24 mouse cellular contexts compared by ENCODE assay signal in the genomic region with DNA sequence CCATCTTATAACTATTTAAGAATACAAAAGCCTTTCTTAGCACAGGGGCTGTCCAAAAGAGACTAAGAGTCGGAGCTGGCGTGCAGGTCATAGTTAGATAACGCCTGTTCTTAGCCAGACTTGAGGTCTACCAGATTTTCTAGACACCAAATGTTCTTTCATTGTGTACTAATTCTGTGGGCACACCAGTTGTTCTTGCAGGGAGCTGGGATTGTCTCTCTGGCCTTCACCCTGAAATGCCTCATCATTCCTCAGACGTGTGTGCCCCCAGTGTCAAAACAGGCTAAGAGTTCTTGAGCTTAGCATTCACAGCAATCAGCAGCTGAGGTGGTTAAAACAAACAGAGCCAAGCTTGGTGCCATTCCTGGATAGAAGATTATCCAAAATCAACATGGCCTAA. TPM values are rescaled to one million over a fixed set of nuclear protein-coding genes. Genes with fewer than 3 reads are reported as not detected.
DNase-seq lines count a peak whose midpoint lies in the region; ATAC-seq and TF ChIP-seq lines count a peak whose summit lies in the region.
"Had no signal": no experiment of that assay in that cellular context is flagged by ENCODE, and none has a peak within 500 bp of the region (broad histone marks: within the 10 kb centered on the region; RNA-seq: fewer than 3 reads in every experiment).

No protein-coding gene starts in this region.

- H3ac ChIP-seq in myocyte (ENCODE audit: control insufficient read depth, insufficient read length) = no peak overlapping the region

- TF ChIP-seq CTCF in heart, postnatal 0 days (IDR thresholded peaks at IDR 0.05; ENCODE audit: low read depth) = no peak
- no peak for TF ChIP-seq CTCF in liver, adult 2 months (IDR thresholded peaks at IDR 0.05; ENCODE audit: low read depth, low read length)

- H3K4me1 ChIP-seq in heart, postnatal 0 days (ENCODE audit: control insufficient read depth, insufficient read depth) = peaks cover 10% of the 10 kb centered on the region; the same call in 1 of the 2 replicates
- peaks cover 56% of the 10 kb centered on the region for H3K4me1 ChIP-seq in liver, adult 2 months (ENCODE audit: control insufficient read depth, insufficient read depth, low read length)
- H3K4me1 ChIP-seq in liver, embryonic 12.5 days = peaks cover 4% of the 10 kb centered on the region; the same call in 1 of the 2 replicates

- H3K9ac ChIP-seq in heart, postnatal 0 days (replicated peaks; ENCODE audit: low read depth, low read length) = no peak overlapping the region
- no peak overlapping the region for H3K9ac ChIP-seq in liver, adult 2 months (ENCODE audit: low read depth, low read length)
- no peak overlapping the region for H3K9ac ChIP-seq in liver, embryonic 12.5 days
- H3K9ac ChIP-seq: embryonic facial prominence, embryonic 13.5 days; forebrain, embryonic 12.5 days; forebrain, embryonic 15.5 days; hindbrain, embryonic 12.5 days; hindbrain, embryonic 15.5 days had no signal

- no peak for TF ChIP-seq POLR2A in liver, adult 2 months (IDR thresholded peaks at IDR 0.05; ENCODE audit: extremely low read depth, insufficient read depth, low read length)
- TF ChIP-seq POLR2A in myocyte (IDR thresholded peaks at IDR 0.05; ENCODE audit: insufficient read length, low read depth) = no peak

- no peak for ATAC-seq in heart, postnatal 0 days (ENCODE audit: insufficient read depth, low read depth)
- no peak for ATAC-seq in liver, embryonic 12.5 days
- ATAC-seq: activated CD4-positive, CD25-positive, alpha-beta regulatory T cell, adult 4 months; forebrain, embryonic 15.5 days had no signal

- peak; percentile 20 for DNase-seq in adrenal gland, adult 2 months
- DNase-seq in adrenal gland, postnatal 14 days = no peak
- DNase-seq in heart, postnatal 0 days (ENCODE audit: low spot score) = no peak
- no peak for DNase-seq in heart, adult 18-20 months
- no peak for DNase-seq in liver, adult 2 months (ENCODE audit: extremely low read depth, low read depth, low spot score)
- DNase-seq: adrenal gland, postnatal 10 days; cerebellum, adult 11 months; cerebellum, adult 2 months; cerebellum, postnatal 10 days; cerebellum, postnatal 36 days; embryo, embryonic 11 days; gastrocnemius, postnatal 25 days; heart, adult 2 months had no signal

- peak overlapping the region; percentile 6; the same call in 1 of the 2 replicates for H3K27ac ChIP-seq in heart, postnatal 0 days (ENCODE audit: low read depth)
- H3K27ac ChIP-seq in liver, adult 2 months (replicated peaks; ENCODE audit: insufficient read depth, low read depth, low read length) = peak overlapping the region; percentile 76
- H3K27ac ChIP-seq in liver, embryonic 12.5 days = no peak overlapping the region
- H3K27ac ChIP-seq: embryonic facial prominence, embryonic 10.5 days; embryonic facial prominence, embryonic 13.5 days; forebrain, embryonic 12.5 days; forebrain, embryonic 15.5 days; heart, adult 2 months; hindbrain, embryonic 12.5 days; hindbrain, embryonic 15.5 days had no signal

- peaks cover 23% of the 10 kb centered on the region for H3K36me3 ChIP-seq in heart, postnatal 0 days (replicated peaks; ENCODE audit: control insufficient read depth, insufficient read depth, low read length)
- peaks cover 49% of the 10 kb centered on the region for H3K36me3 ChIP-seq in liver, adult 2 months (ENCODE audit: control insufficient read depth, insufficient read depth, low read length)
- peaks cover 7% of the 10 kb centered on the region; the same call in 1 of the 2 replicates for H3K36me3 ChIP-seq in liver, embryonic 12.5 days
- no peaks in the 10 kb centered on the region for H3K36me3 ChIP-seq in myocyte (ENCODE audit: control insufficient read depth, insufficient read depth)
- H3K36me3 ChIP-seq: embryonic facial prominence, embryonic 10.5 days; embryonic facial prominence, embryonic 13.5 days; forebrain, embryonic 12.5 days; forebrain, embryonic 15.5 days; hindbrain, embryonic 12.5 days; hindbrain, embryonic 15.5 days had no signal

- no peak overlapping the region for H3K4me2 ChIP-seq in heart, postnatal 0 days (ENCODE audit: low read depth, low read length)
- H3K4me2 ChIP-seq in liver, embryonic 12.5 days = no peak overlapping the region
- H3K4me2 ChIP-seq in myocyte (ENCODE audit: low read depth) = no peak overlapping the region
- H3K4me2 ChIP-seq: embryonic facial prominence, embryonic 13.5 days; forebrain, embryonic 12.5 days; forebrain, embryonic 15.5 days; hindbrain, embryonic 12.5 days; hindbrain, embryonic 15.5 days had no signal

- H3K27me3 ChIP-seq in heart, postnatal 0 days (ENCODE audit: control insufficient read depth, insufficient read depth, low read length) = no peaks in the 10 kb centered on the region
- H3K27me3 ChIP-seq in liver, adult 2 months (ENCODE audit: control insufficient read depth, insufficient read depth, low read length) = no peaks in the 10 kb centered on the region
- no peaks in the 10 kb centered on the region for H3K27me3 ChIP-seq in liver, embryonic 12.5 days (replicated peaks)
- H3K27me3 ChIP-seq in myocyte (ENCODE audit: control insufficient read depth, insufficient read depth, insufficient read length) = no peaks in the 10 kb centered on the region
- H3K27me3 ChIP-seq: forebrain, embryonic 15.5 days; hindbrain, embryonic 12.5 days; hindbrain, embryonic 15.5 days had no signal

- TF ChIP-seq EP300 in heart, postnatal 0 days (IDR thresholded peaks at IDR 0.05; ENCODE audit: low read depth) = no peak

- no peak overlapping the region for H3K4me3 ChIP-seq in heart, postnatal 0 days (ENCODE audit: low read depth, low read length)
- no peak overlapping the region for H3K4me3 ChIP-seq in liver, adult 2 months (ENCODE audit: insufficient read depth, low read depth, low read length)
- no peak overlapping the region for H3K4me3 ChIP-seq in liver, embryonic 12.5 days
- no peak overlapping the region for H3K4me3 ChIP-seq in myocyte
- H3K4me3 ChIP-seq: embryonic facial prominence, embryonic 10.5 days; embryonic facial prominence, embryonic 13.5 days; erythroblast, embryonic 14.5 days; forebrain, embryonic 12.5 days; forebrain, embryonic 15.5 days; heart, adult 2 months; heart, embryonic 10.5 days; hindbrain, embryonic 12.5 days; hindbrain, embryonic 15.5 days had no signal

- 66% methylated on average over 4 of the region's 4 CpGs for WGBS in heart, postnatal 0 days
- WGBS in liver, adult 2 months = 57% methylated on average over 4 of the region's 4 CpGs
- WGBS in liver, embryonic 12.5 days (ENCODE audit: insufficient replicate concordance) = 62% methylated on average over 4 of the region's 4 CpGs

- no peaks in the 10 kb centered on the region for H3K79me2 ChIP-seq in liver, adult 2 months (ENCODE audit: control insufficient read depth, insufficient read depth, low read length)
- H3K79me2 ChIP-seq in myocyte (ENCODE audit: control insufficient read depth, insufficient read depth) = no peaks in the 10 kb centered on the region

- H3K9me3 ChIP-seq in heart, postnatal 0 days (replicated peaks; ENCODE audit: control insufficient read depth, low read length) = no peaks in the 10 kb centered on the region
- H3K9me3 ChIP-seq in liver, embryonic 12.5 days (replicated peaks) = no peaks in the 10 kb centered on the region
- H3K9me3 ChIP-seq: embryonic facial prominence, embryonic 10.5 days; embryonic facial prominence, embryonic 13.5 days; forebrain, embryonic 12.5 days; forebrain, embryonic 15.5 days; heart, embryonic 10.5 days; hindbrain, embryonic 12.5 days; hindbrain, embryonic 15.5 days had no signal

TF ChIP-seq in myocyte, 11 proteins besides CTCF, POLR2A, EP300 and RAD21:
- no peak for TF ChIP-seq REST (IDR thresholded peaks at IDR 0.05; ENCODE audit: insufficient read depth, insufficient read length)
- no peak for TF ChIP-seq USF1 (IDR thresholded peaks at IDR 0.05; ENCODE audit: low read depth)
- no peak for TF ChIP-seq CEBPB (IDR thresholded peaks at IDR 0.05; ENCODE audit: insufficient read depth, poor library complexity, severe bottlenecking)
- peak in 1 of 3 experiments; percentile 46 for TF ChIP-seq MYOD1 (IDR thresholded peaks at IDR 0.05; ENCODE audit: control insufficient read depth in 1 of 3, insufficient read length in 2 of 3, low read depth in 2 of 3)
- no peak for TF ChIP-seq E2F4 (IDR thresholded peaks at IDR 0.05; ENCODE audit: insufficient read depth)
- TF ChIP-seq MYOG (IDR thresholded peaks at IDR 0.05; ENCODE audit: control insufficient read depth in 1 of 3, insufficient read depth in 1 of 3, insufficient read length in 2 of 3, low read depth in 2 of 3) = peak in 2 of 3 experiments; percentile 36 to 76

RNA-seq across cellular contexts. Expression of a gene that starts 37.6 kb away (rescaled TPM):
- 10 to 100 TPM; 33.4 to 34.0 TPM for total RNA-seq in adrenal gland, adult 2 months (2021)
- 17.4 and 22.8 TPM in 2 replicates for polyA plus RNA-seq in adrenal gland, adult 2 months (2012; rRNA removed)
- 29.3 and 34.5 TPM in 2 replicates for total RNA-seq in adrenal gland, postnatal 14 days (2021)
- total RNA-seq in heart, postnatal 0 days (2014; rRNA removed; ENCODE audit: low replicate concordance) = 23.1 and 31.5 TPM in 2 replicates
- polyA plus RNA-seq in heart, postnatal 0 days (2015; fragmentation: Nextera tagmentation; extraction: Ambion mirVana) = 17.3 and 17.8 TPM in 2 replicates
- 10 to 100 TPM; 36.6 to 44.4 TPM for total RNA-seq in heart, adult 18-20 months (2021)
- 20.1 and 27.1 TPM in 2 replicates for total RNA-seq in liver, adult 2 months (2014; rRNA removed)
- polyA plus RNA-seq in liver, adult 2 months (2012; rRNA removed) = 22.2 and 23.0 TPM in 2 replicates
- polyA plus RNA-seq in liver, embryonic 12.5 days (2016; fragmentation: Nextera tagmentation; extraction: Ambion mirVana) = 7.6 TPM in 2 replicates
- 0.13 TPM for polyA plus RNA-seq in myocyte (2012; fragmentation: generic; extraction: Trizol)
